Mouse (Mus musculus) spleen, postnatal 4 days (tissue): ENCODE measurements around the gene Mex3a.

ENCODE experiments used
- DNase-seq, 2 experiments: peaks; one replicate each; pipeline ENCODE4 v3.0.0; 2022; ENCODE audit warnings: low spot score in 2 of 2

The Mex3a gene

GRCm38 (mm10) chr3:88544514-88544913 is 12.3 kb downstream of the Mex3a start:
- no peak for DNase-seq

DNA sequence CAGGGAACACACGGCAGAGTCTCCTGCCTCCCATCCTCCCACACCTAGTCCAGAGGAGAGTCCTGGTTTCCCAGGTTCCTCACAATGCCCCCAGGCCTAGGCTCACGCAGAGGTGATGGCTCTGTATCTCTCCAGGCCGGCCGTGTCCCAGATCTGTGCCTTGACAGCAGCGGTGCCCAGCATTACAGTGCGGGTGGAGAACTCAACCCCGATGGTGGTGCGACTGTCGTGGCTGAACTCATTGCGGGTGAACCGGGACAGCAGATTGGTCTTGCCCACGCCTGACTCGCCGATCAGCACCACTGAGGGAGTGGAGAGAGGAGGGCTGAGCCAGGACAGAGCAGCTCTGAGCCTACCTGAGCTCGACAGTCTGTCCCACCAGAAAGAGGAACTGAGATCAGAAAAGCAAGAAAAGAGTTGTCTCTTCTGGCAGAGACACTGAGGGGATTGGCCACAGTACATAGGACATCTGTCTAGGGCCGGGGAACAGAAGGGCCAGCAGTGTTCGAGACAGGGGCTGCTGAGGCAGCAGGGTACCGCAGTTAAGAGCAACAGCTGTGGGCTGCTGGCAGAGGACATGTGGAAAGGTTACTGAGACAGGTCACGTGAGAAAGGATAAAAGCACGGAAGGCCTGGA is 12.9 kb downstream of the Mex3a start:
- DNase-seq: no peak

GRCm38 (mm10) chr3:88546674-88547418 is 14.7 kb downstream of the Mex3a start:
- DNase-seq: no peak

DNA sequence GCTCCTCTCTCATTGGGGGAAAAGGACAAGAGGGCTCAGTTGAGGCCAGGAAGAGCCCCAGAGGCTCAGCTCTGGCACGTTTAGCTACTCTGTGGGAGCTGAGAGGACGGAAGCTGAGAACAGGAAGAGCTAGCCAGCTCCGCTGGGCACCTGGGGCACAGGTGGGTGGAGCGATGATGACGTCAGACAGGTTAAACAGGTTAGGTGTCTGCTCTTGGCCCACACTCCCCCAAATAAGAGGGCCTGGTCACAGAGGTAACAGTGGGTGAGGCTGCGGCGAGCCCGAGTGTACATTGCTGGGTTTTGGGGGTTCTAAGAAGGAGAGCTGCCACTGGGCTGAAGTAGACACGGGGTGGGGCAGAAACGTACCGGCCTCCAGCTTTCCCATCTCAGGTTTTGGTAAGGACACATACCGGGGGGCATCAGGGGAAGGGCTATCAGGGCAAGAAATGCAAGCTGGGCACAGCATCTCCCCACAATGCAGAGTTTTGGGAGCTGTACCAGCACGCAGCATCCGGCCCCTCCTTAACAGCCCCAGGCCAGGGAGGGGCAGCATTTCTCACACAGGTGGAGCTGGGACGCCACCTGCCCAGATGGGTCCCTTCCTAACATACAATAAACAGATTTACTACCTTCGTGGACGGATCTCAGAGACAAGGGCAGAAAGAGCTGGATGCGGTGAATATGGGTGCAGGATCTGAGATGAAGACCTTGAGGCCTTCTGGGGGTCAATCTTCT is 16.2 kb downstream of the Mex3a start, which contains the start of gene Rab25:
Rab25 (minus strand) TSS at position 121 of the 738 bp plus-strand sequence.
- no peak for DNase-seq

GRCm38 (mm10) chr3:88551586-88551985 is 19.4 kb downstream of the Mex3a start:
- DNase-seq: peak in 1 of 2 experiments; percentile 61

DNA sequence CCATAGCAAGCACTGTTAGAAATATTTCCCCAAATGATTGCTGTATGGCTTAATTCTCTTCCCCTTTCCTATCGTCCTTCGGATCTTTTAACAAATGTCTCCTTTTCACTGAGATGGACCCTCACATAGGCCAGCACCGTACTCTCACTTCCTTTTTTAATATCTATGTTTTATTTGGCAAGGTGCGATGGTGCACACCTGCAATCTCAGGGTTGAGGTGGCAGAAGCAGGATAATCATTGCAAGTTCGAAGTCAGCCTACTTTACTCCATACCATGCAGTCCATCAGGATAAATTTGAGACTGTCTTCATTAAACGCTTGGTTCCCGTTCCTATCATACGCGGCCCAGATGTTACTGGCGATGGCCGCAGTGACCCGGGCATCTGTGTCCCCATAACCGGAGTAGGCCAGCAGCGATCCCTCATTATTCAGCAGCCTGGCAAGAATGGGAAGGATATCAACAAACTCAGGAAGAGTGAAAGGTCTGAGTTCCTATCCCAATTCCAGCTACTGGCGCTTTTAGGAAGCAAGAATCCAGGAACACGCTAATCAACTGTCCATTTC is 20.0 kb downstream of the Mex3a start:
- peak in 1 of 2 experiments; percentile 70 for DNase-seq

GRCm38 (mm10) chr3:88552676-88553524 is 20.7 kb downstream of the Mex3a start, which contains the start of gene Lamtor2:
TSS of gene Lamtor2 (minus strand) at chr3:88553074.
- peak; percentile 95 to 96 for DNase-seq

- peak; percentile 92 to 97 for DNase-seq
These were observed 21.3 kb downstream of the Mex3a start, which contains the start of gene Ubqln4 for GRCm38 (mm10) chr3:88553525-88553879. TSS of gene Ubqln4 (plus strand) at chr3:88553758.

GRCm38 (mm10) chr3:88553880-88554586 is 21.8 kb downstream of the Mex3a start:
- DNase-seq: peak; percentile 58 to 85

- peak in 1 of 2 experiments; percentile 59 for DNase-seq
These were observed 22.9 kb downstream of the Mex3a start for GRCm38 (mm10) chr3:88555069-88555605.

DNA sequence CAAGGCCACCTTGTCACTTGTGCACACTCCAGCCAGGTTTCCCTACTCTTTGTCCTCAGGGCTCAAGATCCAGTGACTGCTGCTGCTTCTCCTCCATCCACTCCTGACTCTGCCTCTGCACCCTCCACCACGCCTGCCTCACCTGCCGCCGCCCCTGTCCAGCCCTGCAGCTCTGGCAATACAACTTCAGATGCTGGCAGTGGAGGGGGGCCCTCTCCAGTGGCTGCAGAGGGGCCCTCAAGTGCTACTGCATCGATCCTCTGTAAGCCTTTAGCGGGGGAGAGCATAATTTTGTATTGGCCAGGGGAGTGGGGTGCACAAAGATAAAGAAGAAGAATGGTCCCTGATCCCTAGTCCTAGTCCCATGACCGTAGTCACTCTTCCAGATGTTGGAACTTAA is 23.5 kb downstream of the Mex3a start:
- DNase-seq: peak in 1 of 2 experiments; percentile 59

DNA sequence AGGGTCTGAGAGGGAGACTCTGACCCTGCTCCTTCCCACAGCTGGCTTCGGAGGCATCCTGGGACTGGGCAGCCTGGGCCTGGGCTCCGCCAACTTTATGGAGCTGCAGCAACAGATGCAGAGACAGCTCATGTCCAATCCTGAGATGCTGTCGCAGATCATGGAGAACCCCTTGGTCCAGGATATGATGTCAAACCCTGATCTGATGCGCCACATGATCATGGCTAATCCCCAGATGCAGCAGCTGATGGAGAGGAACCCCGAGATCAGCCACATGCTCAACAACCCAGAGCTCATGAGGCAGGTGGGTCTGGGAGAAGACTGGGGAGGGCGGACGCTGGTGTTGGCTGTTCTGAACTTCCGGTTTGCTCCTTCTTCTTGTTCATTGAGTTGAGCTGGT is 24.4 kb downstream of the Mex3a start:
- DNase-seq: peak in 1 of 2 experiments; percentile 57

DNA sequence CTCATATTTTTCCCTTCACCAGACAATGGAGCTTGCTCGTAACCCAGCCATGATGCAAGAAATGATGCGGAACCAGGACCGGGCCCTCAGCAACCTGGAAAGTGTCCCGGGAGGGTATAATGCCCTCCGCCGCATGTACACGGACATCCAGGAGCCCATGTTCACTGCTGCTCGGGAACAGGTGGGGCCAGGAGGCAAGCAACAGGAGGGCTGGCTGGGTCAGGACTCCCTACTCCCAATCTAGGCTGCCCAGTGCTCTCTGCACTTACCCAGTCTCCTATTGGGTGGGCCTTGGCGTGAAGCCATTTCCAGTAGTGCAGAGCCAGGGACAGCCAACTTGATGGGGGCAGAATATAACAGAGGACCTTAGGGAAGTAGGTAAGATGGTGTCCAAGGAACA is 27.4 kb downstream of the Mex3a start:
- DNase-seq: peak in 1 of 2 experiments; percentile 58

DNA sequence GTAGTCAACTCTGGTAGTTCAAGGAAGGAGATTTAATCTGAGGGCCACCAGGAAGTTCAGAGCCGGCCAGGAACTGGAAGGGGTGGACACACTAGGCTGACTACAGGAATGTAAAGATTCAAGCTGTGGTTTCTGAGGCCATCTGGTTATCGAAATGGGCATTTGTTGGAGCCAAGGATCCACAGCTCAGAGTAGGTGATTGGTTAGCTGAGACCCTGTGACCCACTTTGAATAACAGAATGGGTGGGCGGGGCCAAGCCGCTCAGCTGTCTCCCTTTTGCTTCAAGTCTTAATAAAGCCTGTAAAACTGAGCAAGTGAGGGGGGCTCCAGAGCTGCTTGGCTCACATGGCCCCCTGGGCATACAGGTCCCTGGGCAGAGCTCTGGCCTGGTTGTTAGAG is 29.8 kb downstream of the Mex3a start:
- DNase-seq: peak in 1 of 2 experiments; percentile 61

DNA sequence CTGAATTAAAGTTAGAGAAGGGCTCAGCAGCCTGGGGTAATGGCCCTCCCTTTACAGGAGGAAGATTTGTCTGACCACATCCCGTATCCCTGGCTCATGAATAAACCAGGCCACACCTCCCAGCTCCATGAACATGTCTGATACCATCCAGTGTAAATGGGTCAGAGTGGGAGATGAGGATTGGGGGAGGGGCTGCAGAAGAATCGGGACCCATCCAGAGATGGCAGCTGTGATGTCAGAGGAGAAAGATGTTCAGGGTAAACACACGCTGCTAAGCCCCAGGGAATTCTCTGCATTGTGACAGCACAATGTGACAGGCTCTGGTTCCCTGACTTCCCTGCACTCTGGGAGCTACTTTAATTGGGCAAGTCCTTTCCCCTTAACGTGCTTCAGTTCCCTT is 31.2 kb downstream of the Mex3a start:
- DNase-seq: no peak

DNA sequence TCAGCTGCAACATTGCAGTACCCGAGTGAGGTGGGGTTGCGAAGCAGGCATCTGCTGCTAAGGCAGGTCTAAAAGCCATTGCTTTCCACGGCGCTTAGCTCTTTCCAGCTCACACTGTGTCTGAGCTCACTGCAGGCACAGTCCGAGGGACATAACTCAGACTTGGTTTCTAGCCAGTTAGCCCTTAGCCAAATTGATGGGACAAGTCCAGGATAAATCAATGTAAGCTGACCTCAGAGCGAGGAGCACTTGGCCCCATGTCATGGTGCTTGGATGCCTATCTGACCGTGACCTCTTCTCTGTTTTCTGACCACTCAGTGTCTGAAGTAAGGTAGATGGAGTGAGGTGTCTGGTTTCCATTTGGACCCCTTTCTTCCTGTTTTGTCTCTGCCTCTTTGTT is 31.8 kb downstream of the Mex3a start:
- no peak for DNase-seq

- DNase-seq: no peak
These were observed 33.9 kb downstream of the Mex3a start for GRCm38 (mm10) chr3:88566116-88566515.

- DNase-seq: no peak
These were observed 34.4 kb downstream of the Mex3a start for GRCm38 (mm10) chr3:88566536-88567061.

GRCm38 (mm10) chr3:88567892-88568291 is 35.7 kb downstream of the Mex3a start:
- DNase-seq: no peak

GRCm38 (mm10) chr3:88568615-88569014 is 36.4 kb downstream of the Mex3a start:
- no peak for DNase-seq
